Mouse (Mus musculus): ENCODE measurements around the gene Tmc3.

Gene Tmc3

GRCm38 (mm10) chr7:83637781-83638583 lies 53.3 kb downstream of the Tmc3 start:
- no peak for DNase-seq (ENCODE audit: low spot score in 2 of 2)

DNA sequence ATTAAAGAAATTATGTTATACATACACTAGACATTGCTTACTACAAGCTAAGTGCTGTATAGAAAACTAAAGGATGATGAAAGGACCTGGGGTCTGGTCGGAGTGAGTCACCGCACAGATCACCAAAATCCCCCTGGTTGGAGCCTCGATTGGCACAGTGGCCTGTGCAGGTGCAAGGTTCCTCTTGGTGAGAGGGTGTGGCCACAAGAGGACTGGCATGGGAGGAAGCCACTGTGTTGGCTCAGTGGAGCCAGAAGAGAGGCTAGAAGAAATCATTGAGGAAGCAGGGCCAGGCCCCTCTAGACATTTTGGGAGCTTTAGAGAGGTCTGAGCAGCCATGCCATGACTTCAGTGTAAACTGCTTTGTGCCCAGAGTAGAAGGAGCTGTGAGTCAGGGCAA lies 54.4 kb downstream of the Tmc3 start:
- no peak for DNase-seq (ENCODE audit: low spot score in 2 of 2)

- no peak for DNase-seq (ENCODE audit: low spot score in 2 of 2)
Measured at GRCm38 (mm10) chr7:83640581-83640980, 55.9 kb downstream of the Tmc3 start.

DNA sequence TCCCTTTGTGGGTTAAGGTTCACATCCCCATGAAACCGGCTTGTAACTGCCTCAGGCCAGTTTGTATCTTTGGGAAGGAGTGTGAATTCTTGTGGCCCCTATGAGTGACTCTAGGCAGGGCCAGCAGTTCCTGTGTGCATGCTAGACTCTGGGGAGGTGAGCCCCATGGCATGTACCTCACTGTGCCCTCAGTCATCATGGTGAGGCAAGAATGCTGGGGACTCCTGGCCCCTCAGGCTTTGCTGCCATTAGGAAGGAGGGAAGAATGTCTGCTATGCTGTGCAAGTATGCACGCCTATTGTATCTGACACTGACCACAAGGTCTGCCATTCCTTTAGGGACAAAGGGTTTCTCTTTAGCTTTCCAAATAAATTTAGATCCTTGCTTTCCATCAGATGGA lies 56.4 kb downstream of the Tmc3 start:
- no peak for DNase-seq (ENCODE audit: low spot score in 2 of 2)

GRCm38 (mm10) chr7:83643581-83643980 lies 58.9 kb downstream of the Tmc3 start:
- no peak for DNase-seq (ENCODE audit: low spot score in 2 of 2)

DNA sequence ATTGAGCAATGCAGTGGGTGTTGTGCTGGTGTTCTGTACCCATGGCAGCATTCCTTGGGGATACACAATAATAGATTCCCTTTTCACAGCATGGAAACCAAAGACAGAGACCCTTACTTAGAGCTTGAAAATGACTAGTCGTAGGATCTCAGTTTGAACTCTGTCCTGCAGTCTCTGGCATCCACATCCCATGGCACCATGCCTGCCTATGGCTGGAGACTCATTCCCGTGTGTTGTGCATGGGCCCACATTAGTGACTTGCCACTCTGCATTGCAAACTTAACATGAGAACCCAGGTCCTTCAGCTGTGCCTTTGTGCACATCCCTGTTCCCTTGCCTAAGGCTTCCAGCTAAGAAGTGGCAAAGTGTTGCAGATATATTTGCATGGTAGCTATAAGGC lies 60.0 kb downstream of the Tmc3 start:
- no peak for DNase-seq (ENCODE audit: low spot score in 2 of 2)

GRCm38 (mm10) chr7:83645476-83645875 lies 60.7 kb downstream of the Tmc3 start:
- no peak for DNase-seq (ENCODE audit: low spot score in 2 of 2)

GRCm38 (mm10) chr7:83648807-83649206 lies 64.1 kb downstream of the Tmc3 start:
- DNase-seq (ENCODE audit: low spot score in 2 of 2): no peak

DNA sequence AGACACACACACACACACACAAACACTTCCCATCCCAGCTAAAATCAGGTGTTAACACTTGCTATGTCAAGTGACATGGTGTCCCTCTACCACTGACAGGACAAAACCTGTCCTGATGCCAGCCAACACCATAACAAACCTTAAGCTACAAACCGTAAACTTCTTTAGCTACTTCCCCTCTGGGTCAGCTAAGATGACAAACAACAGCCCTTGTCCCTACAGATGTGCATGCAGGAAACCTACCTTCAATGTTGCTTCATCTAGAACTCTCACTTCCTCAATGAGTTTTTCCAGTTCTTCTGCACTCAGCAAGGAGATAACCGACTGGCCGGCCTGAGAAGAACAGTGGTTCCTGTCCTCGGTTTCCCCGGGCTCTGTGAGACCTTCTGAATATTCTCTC lies 65.9 kb downstream of the Tmc3 start:
- no peak for DNase-seq (ENCODE audit: low spot score in 2 of 2)

GRCm38 (mm10) chr7:83652498-83652897 lies 67.8 kb downstream of the Tmc3 start:
- DNase-seq (ENCODE audit: low spot score in 2 of 2): no peak

DNA sequence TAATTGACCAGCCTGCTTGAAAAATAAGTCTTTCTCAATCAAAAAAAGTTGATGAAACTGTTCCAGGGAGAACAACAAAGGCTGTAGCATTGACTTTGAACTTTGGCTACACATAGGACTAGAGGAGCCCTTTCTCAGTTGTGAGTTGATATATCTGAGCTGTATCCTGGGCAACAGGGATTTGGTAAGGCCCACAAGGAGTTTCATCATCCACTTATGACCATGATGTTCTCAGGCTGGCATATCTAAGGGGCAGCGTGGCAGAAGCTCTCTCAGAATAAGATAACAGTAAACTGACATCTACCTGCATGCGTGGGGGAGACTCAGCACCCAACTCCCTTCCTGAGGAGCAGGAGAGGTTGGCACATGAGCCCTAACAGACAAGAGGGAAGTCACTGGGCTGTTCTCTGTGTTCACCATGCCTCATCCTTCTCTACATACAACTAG lies 68.9 kb downstream of the Tmc3 start:
- no peak for DNase-seq (ENCODE audit: low spot score in 2 of 2)

DNA sequence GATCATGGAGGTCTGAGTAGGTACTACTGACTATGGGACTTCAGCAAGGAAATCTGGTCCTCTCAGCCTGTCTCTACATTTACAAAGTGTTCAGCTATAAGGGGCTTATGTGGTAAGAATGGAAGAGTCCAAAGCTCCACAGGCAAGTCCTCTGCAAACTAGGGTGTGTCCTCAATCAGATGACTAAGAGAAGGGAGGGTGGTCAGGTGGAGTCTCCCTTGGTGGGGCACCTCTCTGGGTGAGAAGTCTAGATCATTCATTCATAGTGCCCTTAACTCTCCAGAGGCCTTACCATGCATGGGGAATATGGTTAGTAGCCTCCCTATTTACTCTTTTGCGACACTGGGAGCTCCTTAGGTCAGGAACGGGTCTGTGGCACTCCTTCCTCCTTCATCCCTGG lies 69.5 kb downstream of the Tmc3 start:
- no peak for DNase-seq (ENCODE audit: low spot score in 2 of 2)

GRCm38 (mm10) chr7:83654938-83655630 lies 70.4 kb downstream of the Tmc3 start:
- peak; percentile 48 to 59 for DNase-seq (ENCODE audit: low spot score in 2 of 2)

DNA sequence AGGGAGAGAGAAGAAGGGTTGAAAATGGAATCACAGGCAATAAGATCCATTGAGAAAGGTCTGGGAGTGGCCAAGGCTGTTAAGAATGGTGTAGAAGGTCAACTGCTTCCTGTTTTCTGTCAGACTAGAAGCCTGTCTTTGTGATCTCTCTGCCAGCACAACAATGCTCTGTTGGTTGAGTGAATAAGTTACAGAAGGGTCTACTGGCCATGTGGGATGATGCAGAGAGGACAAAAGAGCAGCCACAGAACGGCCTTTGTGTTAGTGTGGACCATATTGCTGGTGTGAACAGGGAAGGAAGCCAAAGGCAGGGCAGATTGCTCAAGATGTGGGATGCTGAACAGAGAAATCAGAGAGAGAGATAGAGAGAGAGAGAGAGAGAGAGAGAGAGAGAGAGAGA lies 74.0 kb downstream of the Tmc3 start:
- DNase-seq (ENCODE audit: low spot score in 2 of 2): no peak

GRCm38 (mm10) chr7:83659159-83660065 lies 74.7 kb downstream of the Tmc3 start:
- no peak for DNase-seq (ENCODE audit: low spot score in 2 of 2)

DNA sequence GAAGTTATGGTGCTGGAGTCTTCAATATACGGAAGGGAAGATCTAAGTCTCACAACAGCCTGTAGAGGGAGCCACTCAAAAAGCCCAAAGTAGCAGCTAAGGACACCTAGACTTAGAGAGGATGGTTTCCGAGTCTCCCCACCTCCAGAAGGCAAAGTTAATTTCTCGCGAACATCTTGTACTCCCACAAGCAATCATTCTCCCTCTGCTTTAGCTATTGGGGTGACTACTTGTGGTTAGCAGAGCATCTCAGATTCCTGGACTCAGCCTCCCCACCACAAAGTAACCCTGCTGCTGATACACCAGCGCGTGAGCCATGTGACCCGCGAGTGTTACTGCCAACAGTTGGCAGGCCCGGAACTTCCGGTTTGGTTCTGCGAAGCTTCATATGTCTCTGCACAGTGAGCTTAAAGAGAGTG lies 75.6 kb downstream of the Tmc3 start:
- no peak for DNase-seq (ENCODE audit: low spot score in 2 of 2)

DNA sequence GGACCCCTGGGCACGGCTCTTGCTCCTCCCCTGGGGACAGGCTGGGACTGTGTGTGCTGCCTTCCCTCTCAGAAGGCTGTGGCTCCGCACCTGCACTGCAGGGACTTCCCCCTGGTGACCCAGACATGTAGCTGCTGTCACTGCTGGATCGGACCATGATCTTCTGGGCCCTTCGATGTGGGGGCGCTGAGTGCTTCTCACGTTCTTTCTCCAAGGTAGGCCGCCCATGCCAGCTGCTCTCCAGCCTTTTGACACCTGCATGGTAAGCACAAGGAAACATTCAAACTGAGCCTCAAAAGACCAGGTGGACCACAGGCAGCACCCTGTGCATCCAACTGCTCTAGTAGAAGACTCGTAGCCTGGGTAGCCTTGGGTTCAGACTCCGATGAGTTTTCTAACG lies 76.3 kb downstream of the Tmc3 start:
- DNase-seq (ENCODE audit: low spot score in 2 of 2): no peak

GRCm38 (mm10) chr7:83661763-83662162 lies 77.0 kb downstream of the Tmc3 start:
- DNase-seq (ENCODE audit: low spot score in 2 of 2): no peak

DNA sequence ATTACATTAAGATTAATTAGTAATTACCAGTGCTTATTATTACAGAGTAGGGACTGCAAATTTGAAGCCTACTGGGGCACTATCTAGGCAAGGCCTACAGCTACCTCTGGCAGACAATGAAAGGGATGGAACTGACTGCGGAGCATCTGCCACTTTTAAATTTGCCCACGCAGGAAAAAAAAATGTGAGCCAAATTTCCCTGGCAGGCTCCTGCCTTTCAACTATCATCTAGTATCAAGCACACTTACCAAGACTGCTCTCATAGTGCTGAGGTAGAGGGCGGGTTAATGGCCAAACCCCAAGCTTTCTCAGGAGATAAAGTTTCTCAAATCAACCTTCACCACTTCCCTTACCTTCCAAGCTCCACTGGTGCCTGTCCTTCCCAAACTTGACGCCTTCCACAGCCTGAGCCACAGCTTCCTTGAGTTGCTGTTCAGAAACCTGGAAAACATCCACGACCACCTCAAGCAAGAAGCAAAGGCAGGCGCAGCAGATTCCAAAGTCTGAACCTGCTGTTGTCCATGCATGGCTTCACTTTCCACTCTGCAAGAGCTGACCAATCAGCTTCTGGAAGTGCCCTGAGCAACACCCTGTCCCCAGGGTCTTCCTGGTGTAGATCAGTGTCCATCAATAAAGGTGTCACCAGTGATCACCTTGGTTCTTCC lies 78.1 kb downstream of the Tmc3 start:
- DNase-seq (ENCODE audit: low spot score in 2 of 2): no peak

GRCm38 (mm10) chr7:83666087-83666595 lies 81.4 kb downstream of the Tmc3 start:
- no peak for DNase-seq (ENCODE audit: low spot score in 2 of 2)

DNA sequence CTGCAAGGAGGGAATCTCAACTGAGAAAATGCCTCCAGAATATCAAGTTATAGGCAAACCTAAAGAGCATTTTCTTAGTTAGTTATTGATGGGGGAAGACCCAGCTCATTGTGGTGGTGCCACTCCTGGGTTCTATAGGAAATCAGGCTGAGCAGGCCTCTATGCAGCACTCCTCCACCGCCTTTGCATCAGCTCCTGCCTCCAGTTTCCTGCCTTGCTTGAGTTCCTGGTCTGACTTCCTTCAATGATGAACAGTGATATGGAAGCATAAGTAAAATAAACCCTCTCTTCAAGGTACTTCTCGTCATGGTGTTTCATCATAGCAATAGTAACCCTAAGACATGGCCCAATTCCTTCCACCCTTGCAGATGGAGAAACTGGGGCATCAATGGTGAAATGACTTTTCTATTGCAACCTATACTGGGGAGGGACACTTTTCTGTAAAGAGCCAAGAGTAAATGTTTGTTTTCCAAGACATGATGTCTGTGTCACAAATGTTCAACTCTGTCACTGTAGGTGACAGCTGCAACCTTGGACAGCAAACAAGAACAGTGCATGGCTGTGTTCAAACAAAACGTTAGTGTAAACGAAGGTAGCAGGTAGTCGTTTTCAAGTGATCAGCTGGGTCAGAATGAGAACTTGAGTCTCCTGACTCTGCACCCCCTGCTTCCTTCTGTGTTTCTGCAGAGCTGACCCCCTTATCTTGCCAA lies 83.4 kb downstream of the Tmc3 start:
- no peak for DNase-seq (ENCODE audit: low spot score in 2 of 2)
